Mouse (Mus musculus): Measurements from ENCODE around the gene Ercc2.

Ercc2 gene

DNA sequence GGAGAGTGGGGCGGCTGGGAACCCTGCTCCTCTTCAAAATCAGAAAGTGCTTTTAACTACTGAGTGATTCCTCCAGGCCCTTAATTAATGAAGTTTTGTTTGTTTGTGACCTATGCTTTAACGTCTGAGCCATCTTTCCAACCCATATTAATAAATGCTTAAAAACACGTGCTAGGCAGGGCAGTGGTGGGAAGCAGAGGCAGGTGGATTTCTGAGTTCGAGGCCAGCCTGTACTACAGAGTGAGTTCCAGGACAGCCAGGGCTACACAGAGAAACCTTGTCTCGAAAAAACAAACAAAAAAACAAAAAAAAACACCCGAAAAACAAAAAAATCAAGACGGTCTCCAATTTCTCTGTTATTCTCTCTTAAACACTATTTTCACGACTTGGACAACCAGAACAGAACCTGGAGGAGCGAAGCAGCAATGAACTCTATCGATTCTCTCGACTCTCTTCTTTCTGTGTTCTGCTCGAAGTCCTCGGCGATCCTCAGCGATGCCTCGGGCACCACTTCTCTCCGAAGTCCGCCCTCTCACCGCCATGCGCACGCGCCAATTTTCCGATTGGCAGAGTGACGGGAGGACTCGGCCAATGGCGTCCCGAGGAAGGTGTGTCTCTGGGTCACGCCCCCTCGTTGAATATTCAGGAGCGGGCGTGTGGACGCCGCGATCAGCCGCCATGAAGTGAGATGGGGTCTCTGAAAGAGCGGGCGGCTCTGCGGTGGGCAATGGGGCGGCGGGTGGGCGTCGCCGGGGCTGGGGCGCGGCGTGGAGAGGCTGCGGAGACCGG, at the start of gene Ercc2:
TSS of gene Ercc2 (plus strand) at position 634 of the 789 bp plus-strand sequence.
- in situ Hi-C loops (cut with MboI; ENCODE audit: low sequenced_read_pairs) = no loop called here

DNA sequence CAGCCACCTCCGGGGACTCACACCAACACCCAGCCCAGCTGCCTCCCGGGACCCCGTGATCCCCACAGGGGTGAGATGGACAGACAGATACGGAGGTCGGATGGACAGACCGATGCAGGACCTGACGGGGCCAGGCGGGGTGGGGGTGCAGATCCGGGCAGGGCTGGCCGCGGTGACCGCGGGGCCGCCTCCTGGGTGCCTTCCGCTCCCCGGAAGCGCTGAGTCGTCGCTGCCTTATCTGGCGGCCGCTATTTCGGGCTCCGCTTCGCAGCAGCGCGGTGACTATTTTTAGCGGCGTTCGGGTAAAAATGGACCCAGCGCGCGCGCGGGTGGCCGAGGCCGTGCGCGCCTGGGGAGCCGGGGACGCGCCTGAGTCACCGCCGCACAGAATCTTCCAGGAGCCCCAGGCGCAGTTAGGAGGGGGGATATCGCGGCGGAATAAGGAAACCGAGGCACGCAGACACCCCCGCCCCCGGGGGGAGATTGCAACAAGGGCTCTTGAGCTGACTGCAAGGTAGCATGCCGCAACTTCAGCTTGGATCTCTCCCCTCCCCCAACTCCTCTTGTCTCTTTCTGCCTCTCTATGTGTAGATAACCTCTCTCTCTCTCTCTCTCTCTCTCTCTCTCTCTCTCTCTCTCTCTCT, 49.0 kb upstream of the Ercc2 start:
- in situ Hi-C loops (cut with MboI; ENCODE audit: low sequenced_read_pairs) = no loop called here

DNA sequence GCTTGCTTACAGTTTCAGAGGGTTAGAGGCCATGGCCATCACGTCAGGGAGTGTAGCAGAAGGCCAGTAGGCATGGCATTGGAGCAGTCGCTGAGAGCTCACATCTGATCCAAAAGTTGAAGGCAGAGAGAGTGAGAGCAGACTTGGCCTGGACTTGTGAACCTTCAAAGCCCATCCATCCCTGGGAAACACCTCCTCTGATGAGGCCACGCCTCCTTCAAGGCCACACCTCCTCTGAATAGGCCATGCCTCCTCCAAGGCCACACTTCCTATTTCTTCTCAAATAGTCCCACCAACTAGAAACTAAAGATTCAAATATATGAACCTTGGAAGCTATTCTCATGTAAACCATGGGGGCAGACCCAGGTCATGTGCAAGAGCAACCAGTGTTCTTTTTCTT, 46.2 kb upstream of the Ercc2 start:
- in situ Hi-C loops (cut with MboI; ENCODE audit: low sequenced_read_pairs) = no loop called here

DNA sequence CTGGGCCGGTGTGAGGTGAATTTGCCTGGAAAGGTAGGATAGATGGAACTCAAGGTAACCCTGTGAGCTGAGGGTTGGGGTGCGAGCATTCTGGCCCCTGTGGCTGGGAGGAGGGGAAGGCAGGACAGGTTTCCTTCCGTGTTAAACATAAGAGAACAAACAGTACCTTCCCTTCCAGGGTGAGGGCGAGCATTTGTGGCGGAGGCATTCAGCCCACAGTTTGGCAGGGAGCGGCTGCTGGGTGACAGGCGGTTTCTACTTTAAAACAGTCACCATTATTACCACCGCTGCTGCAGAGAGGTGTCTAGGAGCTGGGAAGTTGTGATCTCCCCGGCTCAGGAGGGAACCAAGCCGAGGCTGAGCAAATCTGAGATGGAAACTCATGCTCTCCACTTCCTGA, 44.7 kb upstream of the Ercc2 start:
- in situ Hi-C loops (cut with MboI; ENCODE audit: low sequenced_read_pairs) = no loop called here

DNA sequence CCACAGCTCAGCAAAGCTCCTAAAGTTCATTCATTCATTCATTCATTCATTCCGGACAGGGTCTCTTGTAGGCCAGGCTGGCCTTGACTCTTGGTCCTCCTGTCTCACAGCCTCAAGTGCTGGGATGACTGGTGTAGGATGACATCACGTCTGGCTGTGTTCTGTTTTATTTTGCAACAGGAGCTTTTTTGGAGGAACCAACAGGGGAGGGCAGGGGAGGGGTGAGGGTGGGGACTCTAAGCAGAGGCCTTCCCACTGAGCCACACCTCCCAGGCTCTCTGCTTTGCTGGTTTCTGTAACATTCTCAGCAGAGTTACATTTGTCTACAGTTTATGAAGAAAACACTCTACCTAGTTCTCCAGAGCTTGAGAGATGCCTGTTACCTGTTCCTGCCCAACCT, 43.8 kb upstream of the Ercc2 start:
- in situ Hi-C loops (cut with MboI; ENCODE audit: low sequenced_read_pairs) = no loop called here

DNA sequence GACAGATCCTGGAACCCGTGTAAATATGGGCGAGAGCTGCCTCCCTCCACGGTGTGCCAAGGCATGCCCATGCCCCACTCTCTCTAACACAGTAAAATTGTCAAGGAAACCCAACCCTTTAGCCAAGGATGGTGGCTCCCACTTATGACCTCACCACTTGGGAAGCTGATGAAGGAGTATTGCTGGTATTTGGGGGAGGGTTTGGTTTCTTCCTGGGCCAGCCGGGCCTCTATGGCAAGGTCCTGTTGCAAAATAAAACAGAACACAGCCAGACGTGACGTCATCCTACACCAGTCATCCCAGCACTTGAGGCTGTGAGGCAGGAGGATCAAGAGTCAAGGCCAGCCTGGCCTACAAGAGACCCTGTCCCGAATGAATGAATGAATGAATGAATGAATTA, 43.2 kb upstream of the Ercc2 start:
- in situ Hi-C loops (cut with MboI; ENCODE audit: low sequenced_read_pairs) = no loop called here

DNA sequence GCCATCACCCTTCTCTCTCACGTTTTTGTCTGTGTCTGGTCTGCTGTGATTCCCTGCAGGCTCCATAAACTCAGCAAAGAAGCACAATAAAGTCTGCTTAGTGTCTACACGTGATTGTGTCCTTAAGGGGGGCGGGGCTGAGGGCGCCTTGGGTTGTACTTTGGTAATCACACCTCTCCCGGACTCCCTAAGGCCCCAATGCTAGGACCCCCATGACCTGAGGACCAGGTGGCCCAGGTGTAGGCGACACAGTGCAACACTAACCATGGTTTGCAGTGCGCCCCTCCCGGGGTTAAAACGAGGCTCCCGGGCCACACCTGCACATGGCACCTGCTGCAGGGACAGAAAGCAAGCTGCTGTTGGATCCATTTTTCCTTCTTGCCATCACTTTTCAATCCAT, 40.6 kb upstream of the Ercc2 start:
- in situ Hi-C loops (cut with MboI; ENCODE audit: low sequenced_read_pairs) = loop anchor here (5.0 kb wide), 1 partner anchor 34 kb away; no protein-coding TSS in a partner anchor

DNA sequence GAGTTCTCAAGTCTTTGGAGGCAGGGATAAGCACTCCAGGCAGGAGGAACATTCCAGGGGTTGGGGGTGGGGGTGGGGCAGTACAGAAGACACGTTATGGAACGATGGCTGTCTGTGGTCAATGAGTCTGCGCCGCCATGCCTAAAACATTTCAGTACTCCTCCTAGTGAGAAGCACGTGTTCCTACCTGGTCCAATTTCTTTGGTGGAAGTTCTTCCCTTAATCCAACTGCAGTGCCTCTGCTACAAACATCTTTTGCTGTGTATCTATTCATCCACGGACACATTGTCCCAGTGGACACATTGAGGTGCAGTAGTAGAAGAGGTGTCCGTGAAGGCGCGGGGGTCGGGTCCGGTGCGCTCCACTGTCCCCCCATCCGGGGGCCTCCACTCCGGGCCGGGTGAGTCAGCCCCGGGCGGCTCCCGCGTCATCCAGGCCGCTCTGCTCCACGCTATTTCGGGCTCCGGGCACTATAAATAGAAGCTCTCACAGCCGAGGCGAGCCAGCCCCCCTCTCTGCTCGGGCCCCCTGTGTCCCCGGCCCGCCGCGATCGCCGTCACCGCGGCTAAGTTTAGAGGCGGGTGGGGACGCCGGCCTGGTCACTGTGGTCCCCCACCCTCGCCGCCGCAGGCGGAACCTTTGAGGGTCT, 39.9 kb upstream of the Ercc2 start:
- in situ Hi-C loops (cut with MboI; ENCODE audit: low sequenced_read_pairs) = loop anchor here (5.0 kb wide), 1 partner anchor 35 kb away; no protein-coding TSS in a partner anchor

DNA sequence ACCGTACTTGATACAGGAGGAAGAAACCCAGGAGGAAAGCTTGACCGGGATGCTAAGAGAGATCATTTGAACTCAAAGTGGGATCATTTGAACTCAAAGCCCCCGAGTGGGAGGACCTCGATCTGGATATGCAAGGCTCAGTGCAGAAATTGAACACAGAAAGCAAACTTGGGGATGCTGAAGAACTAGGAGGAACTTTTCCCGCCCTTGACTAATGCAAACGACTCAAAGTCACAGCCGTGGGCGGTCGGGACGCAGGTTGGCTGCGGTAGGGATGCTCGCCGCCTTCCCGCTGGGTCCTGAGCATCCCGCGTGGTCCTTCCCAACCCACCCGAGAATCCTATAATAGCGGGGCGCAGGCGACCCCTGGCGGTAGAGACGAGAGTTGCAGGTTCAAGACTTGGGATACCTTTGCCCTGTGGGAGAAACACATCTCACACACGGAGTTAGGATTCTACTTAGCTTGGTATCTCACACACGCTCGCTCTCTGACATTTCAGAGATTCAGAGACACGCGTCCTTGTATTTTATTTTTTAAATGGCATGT, 39.3 kb upstream of the Ercc2 start:
- in situ Hi-C loops (cut with MboI; ENCODE audit: low sequenced_read_pairs) = loop anchor here (5.0 kb wide), 1 partner anchor 35 kb away; no protein-coding TSS in a partner anchor

DNA sequence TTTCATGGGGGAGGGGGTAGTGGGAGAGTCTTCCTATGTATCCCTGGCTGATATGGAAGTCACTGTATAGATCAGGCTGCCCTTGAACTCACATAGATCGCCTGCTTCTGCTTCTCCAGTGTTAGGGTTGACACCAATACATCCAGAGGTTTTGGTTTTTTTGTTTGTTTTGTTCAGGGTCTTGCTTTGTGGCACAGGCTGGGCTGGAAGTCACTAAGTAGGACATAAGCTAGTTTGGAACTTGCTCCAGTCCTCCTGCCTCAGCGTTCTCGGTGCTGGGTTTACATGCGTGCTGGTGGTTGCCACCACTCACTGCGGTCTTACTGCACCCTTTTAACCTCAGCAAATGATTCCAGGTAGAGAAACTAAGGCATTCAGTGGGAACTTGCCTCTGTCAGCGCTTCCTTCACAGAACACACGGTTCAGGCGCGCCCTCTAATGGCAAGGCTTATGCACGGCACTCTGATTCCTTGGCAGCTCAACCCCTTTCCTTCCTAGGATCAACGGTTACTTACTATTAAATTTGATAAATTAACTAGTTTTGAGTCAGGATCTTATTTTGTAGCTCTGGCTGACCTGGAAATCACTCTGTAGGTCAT, 38.5 kb upstream of the Ercc2 start:
- in situ Hi-C loops (cut with MboI; ENCODE audit: low sequenced_read_pairs) = loop anchor here (5.0 kb wide), 1 partner anchor 36 kb away; no protein-coding TSS in a partner anchor

DNA sequence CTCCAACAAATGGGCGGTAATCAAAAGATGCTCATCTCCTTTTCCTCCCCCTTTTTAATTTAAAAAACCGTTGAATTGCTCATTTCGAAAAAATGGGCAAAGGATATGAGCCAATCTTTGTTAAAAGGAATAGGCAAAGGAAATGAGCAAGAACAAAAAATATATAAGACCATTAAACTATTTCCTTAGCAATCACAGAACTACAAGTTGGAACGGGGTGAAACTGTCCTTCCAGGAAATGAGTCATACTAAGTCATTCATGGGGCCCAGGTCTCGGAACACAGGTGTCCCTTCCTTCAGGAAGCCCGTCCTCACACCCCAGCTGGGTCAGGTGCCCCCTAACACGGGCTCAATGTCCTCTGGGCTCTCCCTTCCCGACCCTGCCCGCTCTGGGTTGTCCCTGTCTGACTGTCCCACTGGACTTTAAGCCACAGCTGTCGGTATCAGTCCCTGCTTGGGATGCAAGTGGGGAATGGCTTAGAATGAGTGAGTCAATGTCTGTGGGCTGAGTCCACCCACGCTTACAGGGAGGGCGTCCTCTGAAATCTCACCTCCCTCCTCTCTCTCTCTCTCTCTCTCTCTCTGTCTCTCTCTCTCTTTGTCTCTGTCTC, 37.5 kb upstream of the Ercc2 start, which contains the start of gene Ercc1:
TSS of gene Ercc1 (plus strand) at position 542 of the 611 bp plus-strand sequence.
- in situ Hi-C loops (cut with MboI; ENCODE audit: low sequenced_read_pairs) = loop anchor here (5.0 kb wide), 1 partner anchor 37 kb away; no protein-coding TSS in a partner anchor

DNA sequence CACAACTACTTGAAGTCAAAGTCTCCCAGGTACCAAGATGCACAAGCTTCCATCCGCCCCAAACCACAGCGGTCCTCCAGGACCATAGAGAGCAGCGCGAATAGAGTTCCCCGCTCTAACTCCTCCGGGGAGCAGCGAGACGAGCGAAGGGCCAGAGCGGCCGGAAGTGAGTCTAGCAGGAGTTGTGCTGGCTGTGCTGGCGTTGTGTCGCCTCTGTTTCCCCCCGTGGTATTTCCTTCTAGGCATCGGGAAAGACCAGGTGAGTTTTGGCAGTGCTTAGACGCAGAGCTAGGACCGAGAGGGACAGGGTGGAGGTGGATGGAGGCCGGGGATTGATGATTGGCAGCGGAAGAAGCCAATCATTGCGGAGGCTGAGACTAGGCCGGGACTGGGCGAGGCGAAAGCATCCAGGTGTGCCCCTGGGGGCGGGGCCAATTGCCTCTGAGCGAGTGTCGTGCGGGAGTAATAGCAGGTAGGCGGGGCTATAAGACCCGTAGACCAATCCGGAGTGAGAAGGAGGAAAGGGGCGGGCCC, 36.8 kb upstream of the Ercc2 start:
- in situ Hi-C loops (cut with MboI; ENCODE audit: low sequenced_read_pairs) = loop anchor here (5.0 kb wide), 1 partner anchor 38 kb away; no protein-coding TSS in a partner anchor

DNA sequence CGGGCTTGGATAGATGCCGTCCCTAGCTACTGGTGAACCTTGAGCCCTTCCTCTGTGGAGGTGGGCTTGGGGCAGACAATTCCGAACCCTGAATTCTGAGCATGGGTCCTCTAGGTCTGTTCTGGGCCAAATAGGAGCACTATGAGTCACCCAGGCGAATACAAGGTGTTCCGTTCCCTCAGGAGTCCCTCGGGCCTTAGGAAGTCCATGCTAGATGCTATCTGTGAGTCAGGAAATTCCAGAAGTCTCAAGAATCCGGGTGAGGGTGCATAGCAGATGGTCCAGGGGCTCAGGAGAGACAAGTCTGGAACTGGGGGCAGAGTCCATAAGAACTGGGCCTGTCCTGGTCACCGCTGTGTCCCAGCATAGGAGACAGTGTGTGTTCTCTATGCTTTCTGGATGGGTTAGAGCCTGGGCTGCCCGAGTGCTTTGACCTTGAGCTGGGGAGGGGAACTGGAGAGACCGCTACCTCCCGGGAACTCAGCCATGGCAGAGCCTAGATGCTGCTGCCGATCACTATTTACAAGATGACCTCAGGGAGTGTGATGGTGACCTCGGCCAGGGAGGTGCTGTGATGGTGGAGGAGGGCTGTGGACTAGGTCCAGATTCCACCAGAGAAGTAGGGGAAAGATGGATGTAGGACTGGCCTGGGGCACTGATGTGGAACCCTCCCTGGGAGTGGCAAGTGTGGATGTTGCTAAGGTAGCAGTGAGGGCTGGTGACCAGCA, 32.5 kb upstream of the Ercc2 start:
- in situ Hi-C loops (cut with MboI; ENCODE audit: low sequenced_read_pairs) = no loop called here

DNA sequence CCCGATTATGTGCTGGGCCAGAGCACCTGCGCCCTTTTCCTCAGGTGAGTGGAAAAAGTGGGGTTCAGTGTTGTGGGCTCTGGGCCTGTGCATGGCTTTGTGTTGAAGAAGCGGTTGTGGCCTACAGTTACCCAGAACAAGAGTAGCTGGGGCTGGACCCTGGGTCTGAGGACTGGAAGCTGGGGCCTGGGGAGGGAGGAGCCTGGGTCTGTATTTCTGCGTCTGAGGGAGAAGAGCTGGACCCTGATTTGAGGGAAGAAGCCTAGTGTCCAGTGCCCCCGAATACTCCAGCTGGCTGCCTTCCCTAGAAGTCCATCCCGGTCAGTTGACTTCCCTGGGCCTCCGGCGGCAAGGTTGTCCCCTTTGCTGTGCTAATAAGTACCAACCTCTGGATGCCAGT, 31.6 kb upstream of the Ercc2 start:
- in situ Hi-C loops (cut with MboI; ENCODE audit: low sequenced_read_pairs) = no loop called here

DNA sequence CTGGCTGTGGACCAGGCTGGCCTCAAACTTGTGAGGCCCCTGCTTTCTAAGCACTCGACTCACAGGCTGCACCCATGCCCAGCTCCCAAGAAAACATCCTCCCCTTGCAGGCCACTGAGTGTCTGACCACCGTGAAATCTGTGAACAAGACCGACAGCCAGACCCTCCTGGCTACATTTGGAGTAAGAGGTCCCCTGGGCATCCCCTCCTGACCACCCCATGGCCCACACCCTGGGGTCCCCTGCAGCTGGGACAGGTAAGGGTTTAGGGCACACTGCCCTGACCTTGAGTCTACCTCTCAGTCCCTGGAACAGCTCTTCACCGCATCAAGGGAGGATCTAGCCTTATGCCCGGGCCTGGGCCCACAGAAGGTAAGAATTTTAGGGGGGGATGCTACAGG, 26.8 kb upstream of the Ercc2 start:
- in situ Hi-C loops (cut with MboI; ENCODE audit: low sequenced_read_pairs) = no loop called here

DNA sequence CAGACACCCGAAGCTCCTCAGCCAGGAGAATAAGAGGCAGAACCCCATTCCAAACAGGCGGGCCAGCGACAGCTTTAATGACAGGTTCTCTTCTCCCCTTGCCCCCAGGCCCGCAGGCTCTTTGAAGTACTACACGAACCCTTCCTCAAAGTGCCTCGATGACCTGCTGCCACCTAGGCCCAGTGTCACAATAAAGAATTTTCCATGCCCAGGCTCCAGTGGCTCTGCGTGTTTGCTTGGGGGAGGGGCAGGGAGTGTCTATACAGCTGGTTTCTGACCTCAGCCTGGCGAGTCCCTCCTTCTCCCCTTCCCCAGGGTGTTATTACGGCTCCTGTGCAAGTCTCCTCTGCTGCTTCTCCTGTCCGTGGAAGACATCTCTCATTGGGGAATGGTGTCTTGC, 25.5 kb upstream of the Ercc2 start:
- in situ Hi-C loops (cut with MboI; ENCODE audit: low sequenced_read_pairs) = no loop called here

DNA sequence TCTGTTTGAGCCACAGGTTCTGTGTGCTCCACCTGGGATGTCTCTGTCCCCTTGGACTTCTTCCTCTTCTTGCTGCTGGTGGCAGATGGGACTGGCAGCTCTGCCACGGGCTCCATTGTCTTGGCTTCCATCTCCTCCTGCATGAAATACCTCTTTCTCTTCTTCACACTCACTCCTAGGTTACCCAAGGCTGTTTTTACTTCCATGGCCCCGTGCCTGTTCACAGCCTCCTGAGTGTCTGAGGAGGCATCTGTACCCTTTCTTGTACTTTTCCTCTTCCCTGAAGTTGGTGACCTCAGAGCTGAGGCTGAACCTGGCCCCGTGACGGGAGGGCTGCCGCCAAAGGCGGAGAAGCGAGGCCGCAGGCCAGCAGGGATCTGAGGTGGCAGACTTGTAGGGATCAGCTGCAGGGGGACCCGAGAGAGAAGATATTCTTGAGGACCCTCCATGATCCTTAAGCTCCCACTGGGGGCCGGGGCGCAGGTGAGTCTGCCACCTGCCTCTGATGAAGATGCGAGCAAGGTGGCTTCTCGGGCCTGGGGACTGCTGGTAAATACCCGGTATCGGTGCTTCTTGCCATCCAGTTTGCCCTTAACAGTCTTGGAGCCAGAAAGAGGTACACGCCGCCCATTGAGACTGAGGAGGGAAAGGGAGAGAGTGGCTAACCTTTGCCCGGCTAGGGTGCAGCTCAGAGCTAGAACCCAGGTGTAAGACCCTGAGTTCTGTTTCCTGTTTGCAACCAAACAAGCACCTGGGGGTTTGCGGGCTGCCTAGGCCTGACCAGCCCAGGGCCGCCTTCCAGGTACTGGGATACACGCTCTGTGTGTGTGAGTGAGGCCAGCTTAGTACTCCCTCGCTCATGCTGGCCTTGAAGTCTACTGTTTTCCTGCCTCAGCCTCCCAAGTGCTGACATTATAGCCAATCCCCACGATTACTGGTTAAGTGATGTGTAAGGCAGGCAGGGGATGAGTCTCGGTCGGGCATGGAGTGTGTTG, 24.1 kb upstream of the Ercc2 start:
- in situ Hi-C loops (cut with MboI; ENCODE audit: low sequenced_read_pairs) = no loop called here

DNA sequence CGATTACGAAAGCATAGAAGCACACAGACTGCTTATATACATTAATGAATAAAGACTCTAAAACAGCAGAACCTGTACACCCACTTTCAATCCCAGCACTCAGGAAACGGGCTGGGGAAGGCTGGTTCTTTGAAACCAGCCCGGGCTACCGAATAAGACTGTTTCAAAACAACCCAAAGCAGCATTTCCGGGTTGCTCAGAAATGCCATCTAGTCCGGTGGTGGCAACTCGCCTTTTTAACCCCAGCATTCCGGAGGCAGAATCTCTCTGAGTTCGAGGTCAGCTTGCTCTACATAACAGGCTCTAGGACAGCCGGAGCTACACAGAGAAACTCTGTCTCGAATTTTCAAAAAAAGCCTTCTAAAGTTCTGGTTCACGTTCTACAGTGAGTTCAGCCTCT, 23.2 kb upstream of the Ercc2 start:
- in situ Hi-C loops (cut with MboI; ENCODE audit: low sequenced_read_pairs) = no loop called here
